Mouse (Mus musculus): Measurements from ENCODE around the gene B4galnt4. TPM values are rescaled to one million over a fixed set of nuclear protein-coding genes. Genes with fewer than 3 reads are reported as not detected.

The B4galnt4 gene
- polyA plus RNA-seq, 1 experiment: 18.3 TPM

DNA sequence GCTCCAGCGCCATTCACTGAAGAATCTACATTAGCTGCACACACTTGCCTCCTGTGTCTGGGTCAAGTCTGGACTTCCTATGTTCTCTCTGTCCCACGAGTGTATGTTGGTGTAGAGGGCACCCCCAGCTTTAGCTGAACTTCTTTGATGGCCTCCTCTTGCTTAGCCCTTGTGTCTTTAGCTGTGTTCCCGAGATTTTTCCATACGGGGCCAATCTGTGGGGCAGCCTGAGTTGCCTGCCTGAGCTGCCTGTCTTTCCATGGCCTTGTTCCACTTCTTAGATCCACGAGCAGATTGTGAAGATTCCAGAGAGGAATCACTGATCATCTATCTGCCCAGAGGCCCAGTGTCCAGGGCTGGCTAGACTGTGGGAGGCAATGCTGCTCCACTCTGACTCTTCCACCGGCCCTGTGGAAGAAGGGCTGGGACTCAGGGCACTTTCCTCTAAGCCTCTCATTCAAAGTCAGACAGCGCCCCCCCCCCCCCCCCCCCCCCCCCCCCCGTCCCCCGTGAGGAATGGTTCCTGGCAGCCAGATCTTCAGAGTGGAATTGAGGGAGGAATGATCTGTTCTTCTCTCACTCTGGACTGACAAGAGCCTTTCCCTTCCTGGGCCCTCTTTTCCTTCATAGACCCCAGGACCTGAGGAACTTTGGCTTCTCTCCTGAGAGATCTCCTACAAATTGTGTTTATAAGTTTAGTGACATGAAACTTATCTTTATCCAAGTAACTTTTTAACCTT lies 19.9 kb upstream of the B4galnt4 start:
- Histone ChIP-seq H3K27me3 (ENCODE audit: control insufficient read depth, insufficient read depth, low read length, poor library complexity, severe bottlenecking) (no peaks in the 10 kb centered on the region), H3K36me3 (ENCODE audit: control insufficient read depth, insufficient read depth, low read length, poor library complexity, severe bottlenecking) (no peaks in the 10 kb centered on the region), H3K9ac (ENCODE audit: low read depth, poor library complexity, severe bottlenecking) (no peak overlapping the region), H3K4me1 (ENCODE audit: control insufficient read depth, insufficient read depth, low read length) (peaks cover 8% of the 10 kb centered on the region), H3K4me3 (ENCODE audit: low read depth, low read length) (no peak overlapping the region), H3K9me3 (replicated peaks; ENCODE audit: control insufficient read depth, insufficient read depth, low read length, poor library complexity, severe bottlenecking) (no peaks in the 10 kb centered on the region), H3K27ac (ENCODE audit: insufficient read depth, low read length) (no peak overlapping the region)
- TF ChIP-seq POLR2A (IDR thresholded peaks at IDR 0.05; ENCODE audit: insufficient read depth, low read length): no peak

DNA sequence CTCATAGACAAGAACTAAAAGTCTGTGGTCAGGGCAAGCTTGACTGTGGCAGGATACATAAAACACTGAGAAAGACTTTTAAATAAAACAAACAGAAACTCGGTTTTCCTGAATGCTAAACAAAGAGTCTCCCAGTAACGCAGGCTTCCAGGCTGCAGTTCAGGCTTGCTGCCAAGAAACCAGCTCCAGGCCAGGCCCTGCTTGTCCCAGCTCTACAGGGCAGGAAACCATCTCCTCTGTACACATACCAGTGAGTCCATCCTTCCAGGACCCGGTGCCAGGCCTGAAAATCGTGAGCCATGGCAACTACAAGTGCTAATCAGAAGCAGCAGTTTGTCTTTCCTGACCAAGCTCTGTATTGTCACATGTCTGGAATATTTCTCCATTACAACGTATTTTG lies 19.2 kb upstream of the B4galnt4 start:
- Histone ChIP-seq H3K4me1 (ENCODE audit: control insufficient read depth, insufficient read depth, low read length) (peaks cover 8% of the 10 kb centered on the region), H3K36me3 (ENCODE audit: control insufficient read depth, insufficient read depth, low read length, poor library complexity, severe bottlenecking) (no peaks in the 10 kb centered on the region), H3K9me3 (replicated peaks; ENCODE audit: control insufficient read depth, insufficient read depth, low read length, poor library complexity, severe bottlenecking) (no peaks in the 10 kb centered on the region), H3K4me3 (ENCODE audit: low read depth, low read length) (no peak overlapping the region), H3K27ac (ENCODE audit: insufficient read depth, low read length) (no peak overlapping the region), H3K27me3 (ENCODE audit: control insufficient read depth, insufficient read depth, low read length, poor library complexity, severe bottlenecking) (no peaks in the 10 kb centered on the region), H3K9ac (ENCODE audit: low read depth, poor library complexity, severe bottlenecking) (no peak overlapping the region)
- no peak for TF ChIP-seq CTCF (IDR thresholded peaks at IDR 0.05; ENCODE audit: low read depth, low read length)
- no peak for TF ChIP-seq EP300 (IDR thresholded peaks at IDR 0.05; ENCODE audit: insufficient read depth, low read depth, low read length)
- TF ChIP-seq POLR2A (IDR thresholded peaks at IDR 0.05; ENCODE audit: insufficient read depth, low read length): no peak

DNA sequence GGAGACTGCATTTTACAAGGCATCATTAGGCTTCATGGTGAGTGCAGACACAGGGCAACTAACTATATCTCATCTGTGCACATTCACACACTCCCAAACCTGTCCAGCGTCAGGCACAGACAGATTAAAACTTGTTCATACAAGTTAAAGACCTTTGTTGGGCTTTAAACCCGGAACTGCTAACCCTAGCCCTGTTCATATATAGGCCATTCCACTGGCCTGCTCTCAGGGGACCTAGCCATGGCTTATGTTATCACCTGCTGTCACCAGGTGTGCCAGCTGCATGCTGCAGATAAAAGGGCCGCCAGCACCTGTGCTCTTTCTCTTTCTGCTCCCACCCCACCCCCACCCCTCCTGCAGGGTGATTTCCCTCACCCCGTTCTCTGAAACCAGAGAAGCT lies 18.4 kb upstream of the B4galnt4 start:
- Histone ChIP-seq H3K4me1 (ENCODE audit: control insufficient read depth, insufficient read depth, low read length) (peaks cover 8% of the 10 kb centered on the region), H3K27ac (ENCODE audit: insufficient read depth, low read length) (peak overlapping the region; percentile 12; the same call in 1 of the 2 replicates), H3K9me3 (replicated peaks; ENCODE audit: control insufficient read depth, insufficient read depth, low read length, poor library complexity, severe bottlenecking) (no peaks in the 10 kb centered on the region), H3K36me3 (ENCODE audit: control insufficient read depth, insufficient read depth, low read length, poor library complexity, severe bottlenecking) (no peaks in the 10 kb centered on the region), H3K4me3 (ENCODE audit: low read depth, low read length) (no peak overlapping the region), H3K27me3 (ENCODE audit: control insufficient read depth, insufficient read depth, low read length, poor library complexity, severe bottlenecking) (no peaks in the 10 kb centered on the region), H3K9ac (ENCODE audit: low read depth, poor library complexity, severe bottlenecking) (no peak overlapping the region)
- TF ChIP-seq CTCF (IDR thresholded peaks at IDR 0.05; ENCODE audit: low read depth, low read length): no peak
- 0 out of 2 replicates have a peak, but pooled peaks have one; percentile 50 for TF ChIP-seq EP300 (IDR thresholded peaks at IDR 0.05; ENCODE audit: insufficient read depth, low read depth, low read length)

DNA sequence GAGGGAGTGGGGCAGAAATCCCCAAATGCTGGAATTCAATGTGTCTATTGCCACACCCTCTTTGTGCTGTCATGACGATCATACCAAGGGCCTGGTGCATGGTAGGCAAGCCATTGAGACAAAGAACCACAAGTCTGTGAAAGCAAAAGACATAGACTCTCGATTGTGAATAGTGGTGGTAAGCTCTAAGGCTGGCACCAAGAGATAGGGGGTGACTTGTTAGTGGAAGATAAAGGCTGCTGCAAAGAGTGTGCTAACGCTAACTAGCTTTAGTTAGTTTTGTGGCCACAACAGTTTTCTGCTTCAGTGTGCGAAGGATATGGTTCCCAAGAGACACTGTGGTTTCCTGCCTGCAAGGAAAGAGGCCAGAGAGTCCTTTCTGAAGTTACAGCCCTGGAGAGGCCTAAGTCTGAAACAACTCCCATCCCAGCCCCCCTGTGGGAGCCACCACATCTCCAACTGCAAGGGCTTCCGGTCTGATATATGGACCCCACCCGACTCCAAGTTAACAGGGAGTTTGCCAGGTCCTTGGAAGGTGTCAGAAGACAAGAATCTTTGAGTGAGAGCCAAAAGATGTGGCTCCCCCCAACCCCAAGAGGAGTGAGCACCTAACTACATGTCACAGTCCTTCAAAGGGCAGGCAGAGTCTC lies 13.8 kb upstream of the B4galnt4 start:
- no peak for TF ChIP-seq POLR2A (IDR thresholded peaks at IDR 0.05; ENCODE audit: insufficient read depth, low read length)
- TF ChIP-seq CTCF (IDR thresholded peaks at IDR 0.05; ENCODE audit: low read depth, low read length): no peak
- no peak for TF ChIP-seq EP300 (IDR thresholded peaks at IDR 0.05; ENCODE audit: insufficient read depth, low read depth, low read length)
- Histone ChIP-seq H3K27ac (ENCODE audit: insufficient read depth, low read length) (peak overlapping the region; percentile 87), H3K4me1 (ENCODE audit: control insufficient read depth, insufficient read depth, low read length) (peaks cover 3% of the 10 kb centered on the region), H3K27me3 (ENCODE audit: control insufficient read depth, insufficient read depth, low read length, poor library complexity, severe bottlenecking) (no peaks in the 10 kb centered on the region), H3K4me3 (ENCODE audit: low read depth, low read length) (peak overlapping the region; percentile 30), H3K36me3 (ENCODE audit: control insufficient read depth, insufficient read depth, low read length, poor library complexity, severe bottlenecking) (no peaks in the 10 kb centered on the region), H3K9ac (ENCODE audit: low read depth, poor library complexity, severe bottlenecking) (peak overlapping the region; percentile 9; the same call in 1 of the 2 replicates), H3K9me3 (replicated peaks; ENCODE audit: control insufficient read depth, insufficient read depth, low read length, poor library complexity, severe bottlenecking) (no peaks in the 10 kb centered on the region)

DNA sequence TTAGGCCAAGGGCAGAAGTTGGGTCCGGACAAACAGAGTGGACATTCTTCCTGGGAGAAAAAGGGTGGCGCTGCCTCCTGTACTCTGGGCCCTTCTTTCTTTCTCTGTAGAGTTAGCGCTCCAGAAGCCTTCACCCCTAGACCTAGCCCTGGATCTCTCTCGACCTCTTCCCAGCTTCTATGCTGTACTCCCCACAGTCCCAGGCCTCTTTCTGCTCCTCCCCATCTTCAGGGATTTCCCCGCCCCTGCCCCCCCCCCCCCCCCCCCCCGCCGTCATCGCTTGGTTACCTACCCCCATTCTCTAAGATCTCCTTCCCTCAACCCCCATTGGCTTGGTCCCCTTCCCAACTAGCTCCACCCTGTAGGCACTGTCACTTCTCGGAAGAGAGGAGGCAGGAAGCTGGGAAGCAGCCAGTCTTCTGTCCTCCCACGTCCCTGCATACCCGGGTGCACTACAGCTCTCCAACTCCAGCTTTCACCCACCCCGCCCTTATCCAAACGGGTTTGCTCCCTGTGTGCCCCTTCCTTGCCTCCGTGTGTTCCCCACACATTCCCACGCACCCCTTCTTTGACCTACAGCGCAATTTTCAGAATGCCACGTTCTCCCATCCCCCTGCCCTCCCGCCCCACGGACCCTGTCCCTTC lies 13.2 kb upstream of the B4galnt4 start:
- H3K27ac ChIP-seq (ENCODE audit: insufficient read depth, low read length): peak overlapping the region; percentile 87
- peak; percentile 66 for TF ChIP-seq POLR2A (IDR thresholded peaks at IDR 0.05; ENCODE audit: insufficient read depth, low read length)
- TF ChIP-seq CTCF (IDR thresholded peaks at IDR 0.05; ENCODE audit: low read depth, low read length): no peak
- TF ChIP-seq EP300 (IDR thresholded peaks at IDR 0.05; ENCODE audit: insufficient read depth, low read depth, low read length): peak; percentile 72

More for the DNA sequence above, 13.2 kb upstream of the B4galnt4 start:
- no peaks in the 10 kb centered on the region for H3K9me3 ChIP-seq (replicated peaks; ENCODE audit: control insufficient read depth, insufficient read depth, low read length, poor library complexity, severe bottlenecking)
- H3K4me3 ChIP-seq (ENCODE audit: low read depth, low read length): peak overlapping the region; percentile 61
- no peaks in the 10 kb centered on the region for H3K27me3 ChIP-seq (ENCODE audit: control insufficient read depth, insufficient read depth, low read length, poor library complexity, severe bottlenecking)
- H3K9ac ChIP-seq (ENCODE audit: low read depth, poor library complexity, severe bottlenecking): peak overlapping the region; percentile 38
- no peaks in the 10 kb centered on the region for H3K36me3 ChIP-seq (ENCODE audit: control insufficient read depth, insufficient read depth, low read length, poor library complexity, severe bottlenecking)
- peaks cover 3% of the 10 kb centered on the region for H3K4me1 ChIP-seq (ENCODE audit: control insufficient read depth, insufficient read depth, low read length)

All from ES-Bruce4 (cell line).